Mouse (Mus musculus) gastrocnemius, adult 2 months (tissue): ENCODE results near the gene Aire. TPM values are rescaled to one million over a fixed set of nuclear protein-coding genes. Genes with fewer than 3 reads are reported as not detected.

Experiments
- DNase-seq: peaks from one replicate; pipeline ENCODE4 v3.0.0; 2022
- H3K27ac ChIP-seq: fragments of 200-600 bp; 2 replicates; pipeline ENCODE4 v1.8.1; 2022; ENCODE audit warnings: mild to moderate bottlenecking
- H3K4me3 ChIP-seq: fragments of 200-600 bp; 2 replicates; pipeline ENCODE4 v1.8.1; 2022; ENCODE audit warnings: mild to moderate bottlenecking, moderate library complexity
- CTCF ChIP-seq: fragments of 200-600 bp; IDR thresholded peaks from 2 replicates; pipeline ENCODE4 v1.8.1; 2022; ENCODE audit warnings: antibody characterized with exemption, mild to moderate bottlenecking, moderate library complexity
- intact Hi-C: fragments of 180-260 bp; cut with DNase I; formaldehyde crosslinking; loops from one replicate; pipeline ENCODE4 v1.15.1; 2025
- long read RNA-seq, 2 experiments: library from polyadenylated mRNA; stranded (forward); transcript quantifications; one replicate each; pipeline ENCODE4 v2.0.0; 2021
- total RNA-seq, 2 experiments: library from RNA; stranded (reverse); gene quantifications; 2 replicates each; pipeline ENCODE4 v1.2.3; 2021

The Aire gene
- not detected for total RNA-seq
- long read RNA-seq, experiment 1: 0 reads
- long read RNA-seq, experiment 2: 0 reads

DNA sequence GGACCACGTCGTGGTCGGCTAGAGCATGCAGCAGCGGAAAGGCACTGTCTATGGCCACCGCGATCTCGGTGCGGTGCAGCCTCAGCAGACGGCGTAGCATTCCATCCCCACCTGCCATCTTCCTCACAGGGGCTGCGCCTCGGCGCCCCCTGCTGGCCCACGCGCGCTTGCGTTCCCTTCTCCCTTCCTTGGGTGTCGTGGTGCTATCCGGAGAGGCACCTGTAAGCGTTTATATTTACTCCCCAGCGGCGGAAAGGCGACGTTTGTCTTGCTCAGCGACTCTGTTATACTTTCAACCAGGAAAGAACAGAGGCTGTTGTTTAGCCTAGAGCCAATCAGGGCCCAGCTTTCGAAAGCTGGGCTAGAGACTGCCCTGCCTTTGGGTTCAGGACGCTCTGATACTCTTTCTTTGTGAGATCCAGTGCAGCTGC lies at the start of gene Aire:
Gene Aire (minus strand): TSS at position 205 of the 431 bp plus-strand sequence.
- intact Hi-C loops: no loop called here
- peak; percentile 85 for TF ChIP-seq CTCF
- Histone ChIP-seq H3K4me3 (peak within 1 kb of the TSS; percentile 50), H3K27ac (no peak within 1 kb of the TSS)
- DNase-seq: peak; percentile 72

DNA sequence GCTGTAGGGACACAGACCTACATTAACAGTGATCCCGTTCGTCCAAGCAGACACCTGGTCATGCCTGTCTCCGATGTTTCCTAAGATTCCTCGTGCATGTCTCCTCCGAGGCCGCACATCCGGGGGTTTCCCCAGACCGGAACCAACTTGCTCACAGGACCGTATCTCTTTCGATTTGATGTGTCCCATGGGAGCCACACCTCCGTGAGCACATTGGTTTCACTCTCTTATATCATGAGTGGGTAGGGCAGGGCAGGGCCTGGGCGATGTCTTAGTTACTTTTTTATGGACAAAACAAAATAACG lies 49.3 kb upstream of the Aire start:
- DNase-seq: no peak
- Histone ChIP-seq H3K27ac (no peak overlapping the region), H3K4me3 (no peak overlapping the region)
- intact Hi-C loops: no loop called here
- no peak for TF ChIP-seq CTCF

GRCm38 (mm10) chr10:78091865-78092724 lies 48.7 kb upstream of the Aire start:
- intact Hi-C loops: no loop called here
- DNase-seq: no peak
- TF ChIP-seq CTCF: no peak
- Histone ChIP-seq H3K27ac (no peak overlapping the region), H3K4me3 (no peak overlapping the region)

GRCm38 (mm10) chr10:78090706-78091491 lies 47.5 kb upstream of the Aire start:
- intact Hi-C loops: no loop called here
- Histone ChIP-seq H3K27ac (no peak overlapping the region), H3K4me3 (no peak overlapping the region)
- no peak for DNase-seq
- no peak for TF ChIP-seq CTCF

- no peak for TF ChIP-seq CTCF
- Histone ChIP-seq H3K27ac (no peak overlapping the region), H3K4me3 (no peak overlapping the region)
- DNase-seq: no peak
- intact Hi-C loops: no loop called here
Measured at GRCm38 (mm10) chr10:78090246-78090645, 46.8 kb upstream of the Aire start.

DNA sequence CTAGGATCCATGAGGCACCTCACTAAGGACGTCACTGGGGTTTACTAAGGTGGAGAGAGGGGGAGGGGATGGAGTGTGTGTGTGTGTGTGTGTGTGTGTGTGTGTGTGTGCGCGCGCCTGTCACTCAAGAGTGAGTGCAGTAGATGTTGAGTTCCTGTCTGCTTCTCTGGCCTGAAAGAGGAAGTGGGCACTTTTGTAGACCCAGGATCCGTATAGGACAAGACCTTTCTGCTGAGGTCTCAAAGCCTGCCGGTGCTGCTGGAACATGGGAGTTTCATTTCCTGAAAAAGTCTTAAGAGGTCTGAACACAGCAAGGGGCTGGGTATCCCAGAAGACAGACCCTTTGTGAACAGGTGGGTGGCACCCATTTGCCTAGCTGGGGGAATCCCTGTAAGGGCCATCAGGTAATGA lies 43.7 kb upstream of the Aire start:
- intact Hi-C loops: no loop called here
- Histone ChIP-seq H3K4me3 (no peak overlapping the region), H3K27ac (no peak overlapping the region)
- no peak for DNase-seq
- no peak for TF ChIP-seq CTCF

DNA sequence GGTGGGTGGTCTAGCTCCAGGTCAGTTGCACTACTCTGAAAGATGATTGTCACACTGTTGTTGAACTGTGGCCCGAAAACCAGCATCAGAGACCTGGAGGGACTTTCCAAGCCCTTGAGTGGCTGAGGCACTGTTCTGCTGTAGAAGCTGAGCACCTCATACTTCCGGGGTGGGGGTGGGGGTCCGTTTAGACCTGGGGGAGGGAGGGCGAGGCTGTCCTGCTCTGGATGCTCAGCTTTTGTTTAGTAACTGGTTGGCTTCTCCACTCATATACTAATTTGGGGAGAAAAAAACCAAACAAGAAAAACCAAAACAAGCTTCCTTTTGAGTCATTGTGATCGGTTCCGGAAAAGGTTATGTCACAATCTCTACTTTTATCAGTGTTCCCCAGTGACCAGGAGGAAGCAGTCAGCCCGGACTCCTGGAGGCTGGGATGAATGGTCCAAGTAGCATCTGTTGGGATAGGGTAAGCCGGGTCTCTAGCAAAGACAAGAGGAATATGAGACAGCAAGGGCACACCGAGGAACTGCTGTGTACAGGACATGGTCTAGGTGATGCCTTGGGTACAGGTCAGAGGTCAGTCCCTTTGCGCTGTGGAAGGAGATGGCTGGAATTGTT lies 43.1 kb upstream of the Aire start:
- Histone ChIP-seq H3K27ac (no peak overlapping the region), H3K4me3 (no peak overlapping the region)
- no peak for TF ChIP-seq CTCF
- intact Hi-C loops: no loop called here
- no peak for DNase-seq

DNA sequence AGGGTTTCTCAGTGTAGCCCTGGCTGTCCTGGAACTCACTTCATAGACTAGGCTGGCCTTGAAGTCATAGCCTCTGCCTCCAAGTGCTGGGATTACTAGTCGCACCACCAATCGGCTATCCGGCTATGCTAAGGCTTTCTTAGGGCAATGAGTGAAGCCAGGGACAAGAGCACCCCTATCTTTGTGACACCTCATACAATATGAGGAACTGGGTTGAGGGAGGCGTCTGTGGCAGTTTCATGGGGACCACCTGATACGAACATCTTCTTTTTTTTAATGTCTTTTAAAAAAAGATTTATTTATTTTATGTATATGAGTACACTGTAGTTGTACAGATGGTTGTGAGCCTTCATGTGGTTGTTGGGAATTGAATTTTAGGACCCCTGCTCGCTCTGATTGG lies 42.3 kb upstream of the Aire start:
- intact Hi-C loops: no loop called here
- DNase-seq: no peak
- TF ChIP-seq CTCF: no peak
- H3K27ac ChIP-seq: no peak overlapping the region
- H3K4me3 ChIP-seq: no peak overlapping the region

DNA sequence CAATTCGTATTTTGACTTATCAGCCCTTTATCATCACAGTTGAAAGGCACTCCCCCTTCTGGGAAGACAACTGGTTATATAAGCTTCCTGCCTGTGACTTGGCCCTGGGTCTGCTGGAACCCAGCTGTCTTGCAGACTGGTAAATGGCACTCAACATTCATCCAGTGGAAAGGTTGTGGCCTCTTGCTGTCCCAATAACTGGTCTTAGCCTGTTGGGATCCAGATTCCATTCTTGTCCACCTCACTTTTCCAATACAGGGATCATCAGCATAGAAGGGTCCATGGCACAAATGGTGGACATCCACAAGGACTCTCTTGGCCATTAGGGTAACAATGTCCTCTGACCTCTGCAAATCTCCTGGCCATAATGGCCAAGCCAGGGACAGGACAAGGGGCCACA lies 40.7 kb upstream of the Aire start:
- Histone ChIP-seq H3K27ac (no peak overlapping the region), H3K4me3 (no peak overlapping the region)
- no peak for TF ChIP-seq CTCF
- no peak for DNase-seq
- intact Hi-C loops: no loop called here

- DNase-seq: peak; percentile 68
- intact Hi-C loops: no loop called here
- Histone ChIP-seq H3K27ac (peak overlapping the region; percentile 39; the same call in 1 of the 2 replicates), H3K4me3 (no peak overlapping the region)
- no peak for TF ChIP-seq CTCF
Measured at GRCm38 (mm10) chr10:78079955-78080591, 36.7 kb upstream of the Aire start.

- intact Hi-C loops: no loop called here
- DNase-seq: no peak
- H3K27ac ChIP-seq: no peak overlapping the region
Measured at GRCm38 (mm10) chr10:78078276-78078675, 34.9 kb upstream of the Aire start.

GRCm38 (mm10) chr10:78077862-78078261 lies 34.5 kb upstream of the Aire start:
- no peak for TF ChIP-seq CTCF
- Histone ChIP-seq H3K4me3 (no peak overlapping the region), H3K27ac (no peak overlapping the region)
- intact Hi-C loops: no loop called here
- no peak for DNase-seq

More at GRCm38 (mm10) chr10:78078276-78078675, 34.9 kb upstream of the Aire start:
- no peak for TF ChIP-seq CTCF
- no peak overlapping the region for H3K4me3 ChIP-seq
